Mouse (Mus musculus) megakaryocyte, embryonic 14.5 days (primary cell): ENCODE results near the gene Gm9747. TPM values are rescaled to one million over a fixed set of nuclear protein-coding genes. Genes with fewer than 3 reads are reported as not detected.

Experiments used
- H3K27me3 ChIP-seq: replicated peaks from 2 replicates; pipeline ENCODE3; 2012; ENCODE audit warnings: inconsistent platforms
- H3K36me3 ChIP-seq: replicated peaks from 2 replicates; pipeline ENCODE3; 2012; ENCODE audit warnings: low read length, inconsistent platforms, mixed read lengths
- H3K4me1 ChIP-seq: 2 replicates; pipeline ENCODE4 v1.6.1; 2012; ENCODE audit warnings: inconsistent platforms
- H3K4me3 ChIP-seq: replicated peaks from 2 replicates; pipeline ENCODE3; 2012; ENCODE audit warnings: moderate library complexity, mild to moderate bottlenecking, inconsistent platforms
- H3K9me3 ChIP-seq: 2 replicates; pipeline ENCODE4 v1.6.1; 2012; ENCODE audit warnings: inconsistent platforms
- FLI1 ChIP-seq: IDR thresholded peaks from 2 replicates; pipeline ENCODE4 v1.6.1; 2012; ENCODE audit warnings: low read length, inconsistent platforms, mixed read lengths
- GATA1 ChIP-seq: IDR thresholded peaks from 3 replicates; pipeline ENCODE4 v1.6.1; 2012; ENCODE audit warnings: mixed read lengths, low read length, inconsistent platforms, borderline replicate concordance
- polyA plus RNA-seq: library from polyadenylated mRNA; stranded (reverse); fragments of >175 nt; gene quantifications from 2 replicates; pipeline ENCODE4 v1.2.3, GENCODE M21; 2012; ENCODE audit warnings: low replicate concordance; ENCODE audit not compliant: insufficient read depth

Gene Gm9747
- polyA plus RNA-seq, 1 experiment: not detected

DNA sequence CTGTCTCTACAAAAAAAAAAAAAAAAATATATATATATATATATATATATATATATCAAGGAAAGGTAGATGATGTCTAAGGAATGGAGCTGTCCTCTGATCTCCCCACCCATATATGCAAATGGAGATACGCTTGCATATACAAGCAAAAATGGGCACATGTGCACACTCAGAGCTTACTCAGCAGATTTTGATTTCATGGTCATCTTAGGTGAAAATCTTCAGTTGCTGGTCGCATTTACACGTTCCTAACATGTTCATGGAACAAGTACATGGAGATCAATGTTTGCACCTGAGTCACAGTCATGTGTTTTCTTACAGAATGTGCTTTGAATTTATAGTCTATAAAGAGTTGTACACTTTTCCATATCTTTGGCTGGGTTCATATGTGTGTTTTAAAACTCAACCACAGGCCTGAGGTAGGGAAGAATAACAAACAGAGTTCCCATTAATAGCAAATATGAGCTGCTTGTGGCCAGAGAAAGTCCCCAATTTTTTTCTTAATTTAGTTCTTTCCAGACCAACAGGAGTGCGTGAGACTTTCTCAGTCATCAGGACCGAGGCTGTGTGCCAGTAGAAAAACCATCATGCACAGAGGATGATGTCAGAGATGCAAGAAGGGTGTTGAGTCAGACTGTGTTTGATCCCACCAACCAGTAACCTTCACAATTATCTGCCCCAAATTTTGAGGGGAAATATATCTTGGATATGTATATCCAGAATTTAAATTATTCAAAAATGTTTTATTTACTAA lies 9.7 kb upstream of the Gm9747 start:
- TF ChIP-seq FLI1 (no peak), GATA1 (no peak)
- Histone ChIP-seq H3K9me3 (no peaks in the 10 kb centered on the region), H3K27me3 (no peaks in the 10 kb centered on the region), H3K4me1 (no peaks in the 10 kb centered on the region), H3K36me3 (no peaks in the 10 kb centered on the region), H3K4me3 (no peak overlapping the region)

DNA sequence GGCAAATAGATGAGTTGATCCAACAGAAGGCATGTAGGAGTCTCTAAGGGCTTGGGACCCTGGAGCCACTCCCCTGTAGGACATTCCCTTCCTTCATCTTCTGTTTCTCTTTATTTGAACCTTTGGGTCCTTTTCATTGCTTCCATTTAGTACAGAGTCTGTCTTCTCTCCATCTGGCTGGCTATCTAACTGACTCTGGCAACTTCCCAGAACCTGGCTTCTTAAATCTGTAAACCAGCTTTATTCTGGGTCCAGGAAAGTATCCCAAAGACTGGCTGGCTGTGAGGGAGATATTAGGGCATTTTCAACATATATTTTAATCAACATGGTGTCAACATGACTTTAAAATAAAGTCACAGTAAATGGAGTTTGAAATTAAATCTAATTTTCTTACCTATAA lies 4.1 kb upstream of the Gm9747 start:
- H3K36me3 ChIP-seq: no peaks in the 10 kb centered on the region
- H3K4me1 ChIP-seq: no peaks in the 10 kb centered on the region
- no peaks in the 10 kb centered on the region for H3K9me3 ChIP-seq
- TF ChIP-seq FLI1 (no peak), GATA1 (no peak)
- H3K4me3 ChIP-seq: no peak overlapping the region
- no peaks in the 10 kb centered on the region for H3K27me3 ChIP-seq

GRCm38 (mm10) chr1:82234616-82235015 lies 1.7 kb downstream of the Gm9747 start:
- Histone ChIP-seq H3K4me1 (no peaks in the 10 kb centered on the region), H3K4me3 (no peak overlapping the region), H3K36me3 (no peaks in the 10 kb centered on the region), H3K27me3 (no peaks in the 10 kb centered on the region), H3K9me3 (no peaks in the 10 kb centered on the region)
- no peak for TF ChIP-seq FLI1
- no peak for TF ChIP-seq GATA1

DNA sequence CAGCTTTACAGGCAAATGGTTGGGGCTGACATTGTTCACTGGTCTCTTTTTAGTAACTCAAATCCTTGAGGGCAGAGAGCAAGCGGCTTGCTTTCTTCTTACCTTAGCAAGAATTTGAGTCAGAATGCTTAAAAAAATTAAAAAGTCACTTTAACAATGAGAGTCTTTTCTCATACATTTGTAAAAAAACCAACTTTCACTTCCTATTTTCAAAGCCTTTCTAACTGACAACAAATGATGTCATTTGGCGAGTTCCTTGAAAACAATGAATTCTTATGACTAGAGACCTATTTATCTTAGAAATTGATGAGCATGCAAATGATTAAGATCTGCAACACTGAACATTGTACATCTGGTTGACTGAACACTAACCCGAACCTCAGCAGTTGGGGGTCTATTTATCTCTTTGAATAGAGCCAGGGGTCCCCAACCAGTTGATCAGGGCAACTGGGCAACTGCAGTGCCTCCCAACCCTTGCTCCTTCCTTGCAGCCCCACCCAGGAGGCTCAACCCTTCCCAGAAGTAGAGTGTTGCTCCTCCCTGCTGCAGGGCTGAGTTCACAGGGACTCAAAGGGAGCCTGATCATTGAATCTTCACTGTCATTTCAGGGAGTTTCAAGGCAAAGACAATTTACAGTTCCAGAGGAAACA lies 2.7 kb downstream of the Gm9747 start:
- no peaks in the 10 kb centered on the region for H3K4me1 ChIP-seq

DNA sequence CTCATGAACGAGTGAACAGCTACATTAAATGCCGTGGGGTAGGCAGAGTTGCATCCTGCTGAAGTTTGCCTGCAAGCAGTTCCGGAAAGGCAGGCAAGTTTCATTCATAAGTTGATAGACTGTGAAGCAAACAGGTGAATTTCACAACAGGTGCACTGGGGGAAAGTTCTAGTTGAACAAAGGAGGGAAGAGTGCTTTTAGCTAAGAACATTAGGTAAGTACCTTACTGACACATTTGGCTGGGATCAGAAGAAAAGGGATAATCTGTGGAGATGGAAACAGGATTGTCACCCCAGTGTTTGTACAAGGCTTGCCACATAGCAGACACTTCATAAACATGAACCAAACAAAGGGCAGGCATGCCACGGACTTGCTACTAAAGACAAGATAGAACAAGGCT lies 5.3 kb downstream of the Gm9747 start:
- Histone ChIP-seq H3K4me1 (no peaks in the 10 kb centered on the region), H3K36me3 (no peaks in the 10 kb centered on the region), H3K27me3 (no peaks in the 10 kb centered on the region), H3K4me3 (no peak overlapping the region), H3K9me3 (no peaks in the 10 kb centered on the region)
- TF ChIP-seq FLI1 (no peak), GATA1 (no peak)

More for the DNA sequence above, 2.7 kb downstream of the Gm9747 start:
- H3K4me3 ChIP-seq: no peak overlapping the region
- no peaks in the 10 kb centered on the region for H3K9me3 ChIP-seq
- TF ChIP-seq FLI1 (no peak), GATA1 (no peak)
- no peaks in the 10 kb centered on the region for H3K27me3 ChIP-seq
- no peaks in the 10 kb centered on the region for H3K36me3 ChIP-seq

DNA sequence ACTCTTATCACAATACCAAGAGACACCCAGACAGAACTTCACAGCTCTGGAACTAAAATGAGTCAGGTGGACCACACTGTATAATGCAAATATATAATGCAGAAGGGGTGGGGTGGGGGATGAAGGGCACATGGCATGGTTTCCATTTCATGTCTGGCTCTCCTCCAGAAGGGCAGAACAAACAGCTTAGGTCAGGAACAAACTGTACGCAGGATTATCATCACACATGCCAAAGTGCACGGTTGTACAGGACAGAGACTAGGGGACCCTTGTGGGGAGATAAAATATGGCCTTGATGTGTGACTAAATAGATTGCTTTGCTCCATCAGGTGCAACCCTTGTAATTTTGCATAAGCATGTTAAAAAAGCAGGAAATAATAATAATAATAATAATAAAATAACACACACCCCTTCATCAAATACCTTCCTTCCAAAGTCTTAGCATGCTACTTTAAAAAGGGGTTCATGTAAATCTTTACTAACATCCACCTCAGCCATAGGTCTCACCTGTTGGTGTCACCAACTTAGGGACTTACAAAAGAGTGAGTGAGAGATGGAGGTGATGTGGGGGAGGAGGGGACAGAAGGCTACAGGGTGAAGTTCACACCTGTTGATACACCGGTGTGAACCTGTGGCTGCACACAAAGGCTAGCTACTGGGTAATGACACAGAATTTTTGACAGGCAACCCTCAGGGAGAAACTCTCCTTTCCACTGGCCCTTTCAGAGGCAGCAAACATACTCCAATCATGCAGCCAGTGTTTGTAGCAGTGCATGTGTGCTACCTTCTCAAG lies 6.7 kb downstream of the Gm9747 start:
- no peaks in the 10 kb centered on the region for H3K4me1 ChIP-seq

GRCm38 (mm10) chr1:82243260-82243825 lies 10.4 kb downstream of the Gm9747 start:
- no peak for TF ChIP-seq GATA1
- no peak for TF ChIP-seq FLI1
- Histone ChIP-seq H3K4me3 (no peak overlapping the region), H3K9me3 (no peaks in the 10 kb centered on the region; the same call in 1 of the 2 replicates), H3K27me3 (no peaks in the 10 kb centered on the region), H3K4me1 (no peaks in the 10 kb centered on the region), H3K36me3 (no peaks in the 10 kb centered on the region)

More for the DNA sequence above, 6.7 kb downstream of the Gm9747 start:
- Histone ChIP-seq H3K36me3 (no peaks in the 10 kb centered on the region), H3K27me3 (no peaks in the 10 kb centered on the region), H3K9me3 (no peaks in the 10 kb centered on the region), H3K4me3 (no peak overlapping the region)
- TF ChIP-seq GATA1: no peak
- no peak for TF ChIP-seq FLI1

GRCm38 (mm10) chr1:82245002-82245401 lies 12.1 kb downstream of the Gm9747 start:
- no peaks in the 10 kb centered on the region for H3K4me1 ChIP-seq

DNA sequence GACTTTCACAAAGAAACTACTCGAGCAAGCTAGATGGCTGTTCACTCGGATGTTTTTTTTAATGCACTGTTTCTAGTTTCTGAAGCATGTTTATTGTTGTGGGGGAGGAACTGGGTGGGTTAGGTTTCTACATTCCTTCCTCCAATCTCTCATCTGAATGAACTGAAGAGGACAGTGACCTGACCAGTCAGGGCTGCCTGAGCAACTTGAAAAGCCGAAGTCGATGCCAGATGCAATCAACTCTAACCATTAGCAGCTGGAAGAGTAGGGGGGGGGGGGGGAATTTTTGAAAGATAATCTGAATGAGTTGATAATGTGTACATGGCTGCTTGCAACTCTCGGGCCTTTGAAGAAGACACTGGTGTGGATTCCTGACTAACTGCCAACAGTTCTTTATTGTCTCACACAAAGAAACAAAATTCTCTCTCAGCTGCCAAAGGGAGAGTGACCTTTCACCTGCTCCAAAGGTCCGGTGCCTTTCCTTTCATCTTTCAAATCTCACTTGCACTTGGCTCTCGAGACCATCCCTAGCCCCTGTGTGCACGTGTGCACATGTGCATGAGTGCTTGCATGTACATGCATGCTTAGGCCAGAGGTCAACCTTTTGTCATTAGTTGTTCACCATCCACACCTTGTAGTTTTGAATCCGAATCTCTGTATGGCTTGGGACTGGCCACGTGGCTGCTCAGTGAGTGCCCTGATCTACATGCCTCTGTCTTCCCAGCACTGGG lies 14.5 kb downstream of the Gm9747 start:
- Histone ChIP-seq H3K9me3 (no peaks in the 10 kb centered on the region; the same call in 1 of the 2 replicates), H3K4me3 (no peak overlapping the region), H3K4me1 (no peaks in the 10 kb centered on the region), H3K36me3 (no peaks in the 10 kb centered on the region), H3K27me3 (no peaks in the 10 kb centered on the region)
- TF ChIP-seq GATA1 (no peak), FLI1 (no peak)

More at GRCm38 (mm10) chr1:82245002-82245401, 12.1 kb downstream of the Gm9747 start:
- Histone ChIP-seq H3K27me3 (no peaks in the 10 kb centered on the region), H3K4me3 (no peak overlapping the region), H3K9me3 (no peaks in the 10 kb centered on the region; the same call in 1 of the 2 replicates), H3K36me3 (no peaks in the 10 kb centered on the region)
- TF ChIP-seq GATA1: no peak
- TF ChIP-seq FLI1: no peak
